Mouse (Mus musculus) liver, adult 2 months (tissue): ENCODE measurements around the gene Pde7b.

Source experiments
- CTCF ChIP-seq: fragments of 200-500 bp; IDR thresholded peaks from 2 replicates; pipeline ENCODE4 v1.5.1; 2011; ENCODE audit warnings: low read depth, low read length, control low read depth
- POLR2A ChIP-seq: fragments of 200-500 bp; IDR thresholded peaks from 2 replicates; pipeline ENCODE4 v1.6.1; 2011; ENCODE audit warnings: low read length, control low read depth; ENCODE audit not compliant: insufficient read depth; ENCODE audit errors: extremely low read depth

DNA sequence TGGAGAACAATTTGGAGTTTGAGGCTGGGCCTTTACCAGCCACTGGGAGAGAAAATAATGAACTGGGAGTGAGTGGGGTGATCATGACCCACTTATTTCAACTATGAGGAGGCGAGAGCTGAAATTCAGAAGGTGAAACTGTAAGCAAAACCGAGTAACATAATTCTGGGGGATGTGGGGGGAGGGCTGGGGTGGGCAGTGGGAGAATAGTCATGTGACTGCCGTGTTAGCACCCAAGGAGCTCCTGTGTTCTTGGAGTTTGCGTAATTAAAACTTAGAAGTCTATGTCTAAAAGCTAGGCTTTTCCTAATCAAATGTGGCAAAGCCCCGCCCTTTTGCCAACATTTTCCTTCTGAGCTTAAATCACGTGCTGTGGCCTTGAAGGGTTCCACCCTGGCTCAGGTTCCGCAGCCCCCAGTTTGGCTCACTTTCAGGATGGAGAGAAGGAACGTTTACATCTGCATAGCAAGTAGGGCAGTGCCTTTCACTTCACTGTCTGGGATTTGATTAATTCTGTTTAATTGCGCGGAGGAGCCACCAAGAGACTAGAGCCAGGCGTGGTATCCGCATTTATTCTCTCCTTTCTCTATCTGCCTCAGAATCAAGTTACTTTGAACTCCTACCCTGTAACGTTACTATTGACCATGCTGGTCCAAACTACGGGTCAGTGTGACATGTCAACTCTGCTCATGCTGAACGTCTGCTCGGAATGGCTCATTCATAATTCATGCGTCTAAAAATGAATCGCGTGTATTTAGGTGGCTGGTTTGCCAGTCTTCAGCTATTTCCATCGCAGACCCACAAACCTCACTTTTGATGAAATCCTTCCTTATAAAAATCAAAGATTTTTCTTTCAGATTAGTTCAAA lies 196.1 kb downstream of the Pde7b start:
- TF ChIP-seq CTCF (no peak), POLR2A (no peak)
